Mouse (Mus musculus) CH12.LX (cell line): Measurements from ENCODE around the gene Rps27rt. TPM values are rescaled to one million over a fixed set of nuclear protein-coding genes. Genes with fewer than 3 reads are reported as not detected.

ENCODE experiments used
- DNase-seq: peaks from one replicate; pipeline ENCODE4 v3.0.0-alpha.2; 2013; ENCODE audit errors: extremely low read depth
- H3K27ac ChIP-seq: 2 replicates; pipeline ENCODE4 v1.5.1; 2012; ENCODE audit warnings: low read depth, mild to moderate bottlenecking, control low read depth, moderate library complexity; ENCODE audit not compliant: insufficient read depth
- H3K27me3 ChIP-seq: replicated peaks from 2 replicates; pipeline ENCODE3; 2012; ENCODE audit warnings: inconsistent platforms
- H3K36me3 ChIP-seq, 2 experiments: replicated peaks in 1 of 2; 2 replicates each; pipeline versions ENCODE3 to v1.6.1; 2012; ENCODE audit warnings: inconsistent platforms in 1 of 2, low read length in 1 of 2, mild to moderate bottlenecking in 1 of 2, mixed read lengths in 1 of 2, moderate library complexity in 1 of 2; ENCODE audit not compliant: control insufficient read depth in 1 of 2, insufficient read depth in 1 of 2
- H3K4me1 ChIP-seq, 2 experiments: 2 replicates each; pipeline ENCODE4 v1.6.1; 2012; ENCODE audit warnings: inconsistent platforms in 1 of 2, moderate library complexity in 1 of 2; ENCODE audit not compliant: insufficient read depth in 2 of 2, control insufficient read depth in 1 of 2
- H3K4me2 ChIP-seq: 2 replicates; pipeline ENCODE4 v1.6.1; 2012; ENCODE audit warnings: low read depth, mild to moderate bottlenecking, control low read depth; ENCODE audit not compliant: poor library complexity, insufficient read depth, severe bottlenecking
- H3K4me3 ChIP-seq, 3 experiments: fragments of 150-350 bp in 1 of 3; sonication (generic) in 1 of 3; replicated peaks in 1 of 3; 2 replicates each; pipeline versions ENCODE3 to v1.5.1; 2011 to 2012; ENCODE audit warnings: low read depth in 2 of 3, low read length in 2 of 3, mild to moderate bottlenecking in 2 of 3, moderate library complexity in 2 of 3, control low read depth in 1 of 3, improper control_type of control experiment in 1 of 3, inconsistent platforms in 1 of 3, mixed read lengths in 1 of 3; ENCODE audit not compliant: poor library complexity in 1 of 3
- H3K79me2 ChIP-seq: replicated peaks from 2 replicates; pipeline ENCODE4 v1.6.1; 2012; ENCODE audit warnings: mild to moderate bottlenecking, moderate library complexity; ENCODE audit not compliant: control insufficient read depth, poor library complexity, insufficient read depth, severe bottlenecking; ENCODE audit errors: extremely low read depth
- H3K9ac ChIP-seq: 2 replicates; pipeline ENCODE4 v1.6.1; 2012; ENCODE audit warnings: low read depth, mild to moderate bottlenecking, control low read depth, moderate library complexity; ENCODE audit not compliant: insufficient read depth
- H3K9me3 ChIP-seq: replicated peaks from 2 replicates; pipeline ENCODE3; 2012; ENCODE audit warnings: low read length, inconsistent platforms, mixed read lengths
- CHD2 ChIP-seq: IDR thresholded peaks from 2 replicates; pipeline ENCODE4 v1.6.1; 2011; ENCODE audit warnings: low read length, improper control_type of control experiment
- CTCF ChIP-seq, 2 experiments: IDR thresholded peaks in 1 of 2; conservative IDR thresholded peaks in 1 of 2; 2 replicates each; pipeline ENCODE4 v1.5.1; 2011 to 2012; ENCODE audit warnings: low read depth in 2 of 2, low read length in 2 of 2, improper control_type of control experiment in 1 of 2, inconsistent platforms in 1 of 2, mild to moderate bottlenecking in 1 of 2, moderate library complexity in 1 of 2
- EP300 ChIP-seq: IDR thresholded peaks from 2 replicates; pipeline ENCODE4 v1.6.1; 2011; ENCODE audit warnings: low read length, improper control_type of control experiment
- GABPA ChIP-seq: IDR thresholded peaks from 2 replicates; pipeline ENCODE4 v1.6.1; 2012; ENCODE audit warnings: low read depth, low read length, improper control_type of control experiment, inconsistent platforms; ENCODE audit not compliant: insufficient replicate concordance
- HCFC1 ChIP-seq: IDR thresholded peaks from 2 replicates; pipeline ENCODE4 v1.6.1; 2012; ENCODE audit warnings: low read depth, mild to moderate bottlenecking, inconsistent platforms, low read length, improper control_type of control experiment
- IRF4 ChIP-seq: IDR thresholded peaks from 2 replicates; pipeline ENCODE4 v1.6.1; 2014; ENCODE audit warnings: low read depth, mild to moderate bottlenecking, inconsistent platforms, low read length, improper control_type of control experiment
- JUND ChIP-seq: conservative IDR thresholded peaks from 2 replicates; pipeline ENCODE4 v1.6.1; 2011; ENCODE audit warnings: low read depth, low read length, improper control_type of control experiment
- MAFK ChIP-seq: IDR thresholded peaks from 2 replicates; pipeline ENCODE4 v1.6.1; 2011; ENCODE audit warnings: low read length, improper control_type of control experiment; ENCODE audit not compliant: insufficient replicate concordance
- MAZ ChIP-seq: IDR thresholded peaks from 2 replicates; pipeline ENCODE4 v1.6.1; 2012; ENCODE audit warnings: low read depth, mild to moderate bottlenecking, inconsistent platforms, low read length, improper control_type of control experiment, moderate library complexity
- MYC ChIP-seq: IDR thresholded peaks from 2 replicates; pipeline ENCODE4 v1.6.1; 2011; ENCODE audit warnings: low read depth, mild to moderate bottlenecking, improper control_type of control experiment, low read length
- NRF1 ChIP-seq: IDR thresholded peaks from 2 replicates; pipeline ENCODE4 v1.6.1; 2014; ENCODE audit warnings: low read depth, mild to moderate bottlenecking, inconsistent platforms, low read length, improper control_type of control experiment, moderate library complexity
- PAX5 ChIP-seq: IDR thresholded peaks from 2 replicates; pipeline ENCODE4 v1.6.1; 2012; ENCODE audit warnings: low read length, inconsistent platforms, mixed read lengths
- POLR2A ChIP-seq: IDR thresholded peaks from 2 replicates; pipeline ENCODE4 v1.6.1; 2011; ENCODE audit warnings: low read depth, mild to moderate bottlenecking, improper control_type of control experiment, low read length
- RAD21 ChIP-seq: IDR thresholded peaks from 2 replicates; pipeline ENCODE4 v1.6.1; 2011; ENCODE audit warnings: low read depth, mild to moderate bottlenecking, low read length, improper control_type of control experiment, moderate library complexity
- SMC3 ChIP-seq: IDR thresholded peaks from 2 replicates; pipeline ENCODE4 v1.6.1; 2011; ENCODE audit warnings: low read depth, low read length, improper control_type of control experiment
- TBP ChIP-seq: conservative IDR thresholded peaks from 2 replicates; pipeline ENCODE4 v1.6.1; 2011; ENCODE audit warnings: low read depth, low read length, improper control_type of control experiment
- UBTF ChIP-seq: IDR thresholded peaks from 2 replicates; pipeline ENCODE4 v1.6.1; 2012; ENCODE audit warnings: low read depth, mild to moderate bottlenecking, inconsistent platforms, low read length, improper control_type of control experiment, moderate library complexity
- USF1 ChIP-seq: IDR thresholded peaks from 2 replicates; pipeline ENCODE4 v1.6.1; 2014; ENCODE audit warnings: low read depth, mild to moderate bottlenecking, inconsistent platforms, low read length, improper control_type of control experiment
- USF2 ChIP-seq: conservative IDR thresholded peaks from 2 replicates; pipeline ENCODE4 v1.6.1; 2011; ENCODE audit warnings: low read depth, low read length, improper control_type of control experiment
- ZC3H11A ChIP-seq: IDR thresholded peaks from 2 replicates; pipeline ENCODE4 v1.6.1; 2012; ENCODE audit warnings: low read depth, mild to moderate bottlenecking, inconsistent platforms, low read length, improper control_type of control experiment
- ZKSCAN1 ChIP-seq: IDR thresholded peaks from 2 replicates; pipeline ENCODE4 v1.6.1; 2012; ENCODE audit warnings: low read depth, inconsistent platforms, low read length, improper control_type of control experiment, borderline replicate concordance
- ZNF384 ChIP-seq: IDR thresholded peaks from 2 replicates; pipeline ENCODE4 v1.6.1; 2012; ENCODE audit warnings: low read depth, low read length, improper control_type of control experiment, inconsistent platforms
- dilution Hi-C: fragments of 300-500 bp; cut with MboI; formaldehyde crosslinking; loops from 2 replicates; pipeline ENCODE4 v1.14.3; 2020; ENCODE audit warnings: low sequenced_read_pairs; ENCODE audit not compliant: extremely low pct_unique_long_range_greater_than_20kb, extremely low pct_ligation_motif_present
- in situ Hi-C: fragments of 300-500 bp; cut with MboI; formaldehyde crosslinking; loops from 3 replicates; pipeline ENCODE4 v1.14.3; 2019; ENCODE audit warnings: low sequenced_read_pairs, low pct_ligation_motif_present, low pct_unique_long_range_greater_than_20kb, mixed read lengths
- polyA plus RNA-seq: library from polyadenylated mRNA; unstranded; fragments of >175 nt; gene quantifications from 2 replicates; pipeline ENCODE4 v1.2.1, GENCODE M21; 2012; ENCODE audit warnings: low read depth; ENCODE audit not compliant: insufficient read length
- total RNA-seq, 2 experiments: library from RNA; depleted of rRNA; stranded (reverse); fragments of 300-350 nt in 1 of 2; fragments of >200 nt in 1 of 2; gene quantifications; 2 replicates each; pipeline ENCODE4 v1.2.3; 2012 to 2014

Gene Rps27rt
- total and polyA plus RNA-seq, 3 experiments: 107 to 455 (median 180) TPM

DNA sequence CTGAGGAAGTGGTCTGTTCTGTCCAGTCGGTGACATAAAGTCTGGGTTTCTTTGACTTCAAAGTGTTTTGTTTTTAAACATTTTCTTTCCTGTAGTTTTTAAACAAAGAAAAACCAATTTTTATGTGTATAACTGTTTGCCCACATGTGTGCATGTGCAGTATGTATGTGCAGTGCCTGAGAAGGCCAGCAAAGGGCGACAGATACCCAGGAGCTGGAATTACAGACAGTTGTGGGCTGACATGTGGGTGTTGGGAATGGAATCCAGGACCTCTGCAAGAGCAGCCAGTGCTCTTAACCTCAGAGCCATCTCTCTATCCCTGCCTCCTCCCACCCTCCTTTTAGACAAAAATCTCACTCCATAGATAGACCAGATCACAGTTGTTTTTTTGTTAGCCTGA, 10.0 kb upstream of the Rps27rt start:
- DNase-seq: no peak
- no peaks in the 10 kb centered on the region for H3K9me3 ChIP-seq
- no peaks in the 10 kb centered on the region for H3K36me3 ChIP-seq
- no peak overlapping the region for H3K27ac ChIP-seq
- no peak for TF ChIP-seq HCFC1
- no peaks in the 10 kb centered on the region for H3K79me2 ChIP-seq
- in situ Hi-C loops: no loop called here
- no peak overlapping the region for H3K4me3 ChIP-seq
- H3K9ac ChIP-seq: no peak overlapping the region
- dilution Hi-C loops: no loop called here
- H3K4me2 ChIP-seq: no peak overlapping the region
- H3K27me3 ChIP-seq: no peaks in the 10 kb centered on the region
- H3K4me1 ChIP-seq: peaks cover 0 to 4% of the 10 kb centered on the region in 2 experiments; a peak in 1 of 4 replicates

- in situ Hi-C loops: no loop called here
- dilution Hi-C loops: no loop called here
- H3K9me3 ChIP-seq: no peaks in the 10 kb centered on the region
These were observed 7.9 kb upstream of the Rps27rt start for GRCm38 (mm10) chr9:114990421-114990820.

GRCm38 (mm10) chr9:114988610-114989327, 6.2 kb upstream of the Rps27rt start:
- in situ Hi-C loops: no loop called here
- TF ChIP-seq TBP (no peak), CHD2 (no peak), NRF1 (no peak), ZKSCAN1 (no peak), SMC3 (no peak), PAX5 (no peak), RAD21 (no peak), POLR2A (no peak), USF2 (no peak), MAZ (no peak), MAFK (no peak), ZC3H11A (no peak), USF1 (no peak), MYC (no peak), UBTF (no peak), EP300 (no peak), CTCF (conservative IDR thresholded peaks at IDR 0.05 in 1 of 2, IDR thresholded peaks at IDR 0.05 in 1 of 2; ENCODE audit: low read depth in 2 of 2, low read length in 2 of 2) (no peak), JUND (no peak), IRF4 (no peak), GABPA (no peak)
- TF ChIP-seq, all 38 proteins: peak for 0
- no peak overlapping the region; the same call in 1 of the 2 replicates for H3K27ac ChIP-seq

More at GRCm38 (mm10) chr9:114990421-114990820, 7.9 kb upstream of the Rps27rt start:
- Histone ChIP-seq H3K4me1 (peaks cover 0 to 4% of the 10 kb centered on the region in 2 experiments; a peak in 1 of 4 replicates), H3K4me2 (no peak overlapping the region), H3K27ac (no peak overlapping the region), H3K4me3 (no peak overlapping the region), H3K27me3 (no peaks in the 10 kb centered on the region), H3K79me2 (no peaks in the 10 kb centered on the region), H3K36me3 (no peaks in the 10 kb centered on the region), H3K9ac (no peak overlapping the region)
- no peak for DNase-seq
- TF ChIP-seq ZNF384: no peak

More at GRCm38 (mm10) chr9:114988610-114989327, 6.2 kb upstream of the Rps27rt start:
- H3K79me2 ChIP-seq: no peaks in the 10 kb centered on the region
- H3K9me3 ChIP-seq: no peaks in the 10 kb centered on the region
- dilution Hi-C loops: no loop called here
- H3K36me3 ChIP-seq: no peaks in the 10 kb centered on the region
- peak overlapping the region in 1 of 3 experiments; percentile 14 for H3K4me3 ChIP-seq
- peaks cover 0 to 4% of the 10 kb centered on the region in 2 experiments; a peak in 1 of 4 replicates for H3K4me1 ChIP-seq
- no peaks in the 10 kb centered on the region for H3K27me3 ChIP-seq
- no peak for DNase-seq
- H3K9ac ChIP-seq: no peak overlapping the region
- no peak overlapping the region for H3K4me2 ChIP-seq
